Mouse (Mus musculus) right cerebral cortex, postnatal 14 days (tissue): ENCODE data around the gene Siae.

Source experiments
- DNase-seq: peaks from one replicate; pipeline ENCODE4 v3.0.0; 2022

Siae gene

GRCm38 (mm10) chr9:37572204-37572876 lies 16.8 kb downstream of the Siae start:
- no peak for DNase-seq

GRCm38 (mm10) chr9:37576436-37576930 lies 21.0 kb downstream of the Siae start:
- peak; percentile 29 for DNase-seq

DNA sequence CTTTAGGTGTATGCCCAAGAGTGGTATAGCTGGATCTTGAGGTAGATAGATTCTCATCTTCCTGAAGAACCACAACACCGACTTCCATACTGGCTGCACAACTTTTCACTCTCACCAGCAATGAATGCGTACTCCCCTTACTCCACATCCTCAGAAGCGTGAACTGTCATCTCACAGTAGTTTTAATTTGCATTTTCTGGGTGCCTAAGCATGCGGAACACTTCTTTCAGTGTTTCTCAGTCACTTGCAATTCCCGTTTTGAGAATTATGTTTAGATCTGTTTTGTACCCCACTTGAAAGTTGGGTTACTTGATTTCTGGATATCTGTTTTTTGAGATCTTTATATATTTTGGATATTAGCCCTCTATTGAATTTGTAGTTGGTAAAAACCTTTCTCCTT lies 28.1 kb downstream of the Siae start:
- no peak for DNase-seq

DNA sequence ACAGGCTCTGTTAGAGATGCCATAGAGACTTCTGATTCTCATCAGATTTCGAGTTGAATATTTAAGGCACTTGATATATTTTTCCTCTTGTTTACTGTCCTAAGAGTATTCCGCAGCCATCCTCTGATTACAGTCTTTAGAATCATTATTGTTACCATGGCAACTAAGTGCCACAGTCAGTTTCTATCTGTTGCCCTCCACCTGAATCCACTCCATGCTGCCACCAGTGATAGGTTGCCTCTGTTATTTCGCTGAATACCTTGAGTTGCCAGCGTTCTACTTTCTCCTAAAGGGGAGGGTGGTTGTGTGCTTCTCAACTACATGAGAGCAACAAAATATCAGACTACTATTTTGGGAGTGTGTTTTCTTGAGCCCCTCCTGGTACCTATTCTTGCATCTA lies 31.2 kb downstream of the Siae start:
- no peak for DNase-seq

- DNase-seq, result no peak
Measured at GRCm38 (mm10) chr9:37590381-37590780, 34.9 kb downstream of the Siae start.

GRCm38 (mm10) chr9:37592025-37592424 lies 36.5 kb downstream of the Siae start:
- DNase-seq, result no peak

- no peak for DNase-seq
Measured at GRCm38 (mm10) chr9:37592633-37593032, 37.1 kb downstream of the Siae start.

DNA sequence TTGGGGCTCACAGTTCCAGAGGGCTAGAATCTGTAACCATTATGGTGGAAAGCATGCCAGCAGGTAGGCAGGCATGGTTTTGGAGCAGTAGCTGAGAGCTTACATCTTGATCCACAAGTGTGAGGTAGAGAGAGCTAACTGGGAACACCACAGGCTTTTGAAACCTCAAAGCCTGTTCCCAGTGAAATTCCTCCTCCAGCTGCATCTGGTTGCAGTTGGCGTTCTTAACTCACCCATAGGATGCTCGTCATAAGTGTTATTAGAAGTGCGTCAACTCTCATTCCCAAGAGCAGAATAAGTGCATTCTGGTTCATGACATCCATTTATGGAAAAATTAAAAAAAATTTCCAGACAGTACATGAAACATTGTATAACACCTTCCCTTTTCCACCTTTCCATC lies 38.2 kb downstream of the Siae start:
- no peak for DNase-seq

GRCm38 (mm10) chr9:37595570-37595969 lies 40.1 kb downstream of the Siae start:
- no peak for DNase-seq

- DNase-seq, result no peak
Measured at GRCm38 (mm10) chr9:37598637-37599036, 43.1 kb downstream of the Siae start.

- no peak for DNase-seq
Measured at GRCm38 (mm10) chr9:37600538-37601205, 45.2 kb downstream of the Siae start.

DNA sequence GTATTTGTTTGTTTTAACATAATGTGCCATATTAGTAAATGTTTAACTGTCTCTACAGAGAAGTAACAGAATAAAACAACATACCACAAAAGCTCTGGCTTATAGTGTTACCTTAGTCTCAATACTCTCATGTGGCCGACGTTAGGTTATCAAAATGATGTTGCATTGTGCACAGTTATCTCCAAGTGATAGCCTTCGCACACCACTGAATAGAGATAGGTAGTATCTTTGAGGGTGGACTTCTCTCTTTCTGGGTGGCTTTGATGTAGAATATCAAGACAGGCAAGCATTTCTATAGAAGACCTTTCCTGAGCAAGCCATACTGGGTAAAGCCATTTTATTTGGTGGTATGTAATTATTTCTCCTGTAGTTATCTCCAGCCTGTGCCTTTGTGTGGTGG lies 49.6 kb downstream of the Siae start:
- no peak for DNase-seq

GRCm38 (mm10) chr9:37609558-37609957 lies 54.1 kb downstream of the Siae start:
- DNase-seq, result no peak

- peak; percentile 85 for DNase-seq
Measured at GRCm38 (mm10) chr9:37613182-37613910, 57.8 kb downstream of the Siae start, which contains the start of gene Spa17. TSS of gene Spa17 (minus strand) at chr9:37613722.

- DNase-seq, result no peak
Measured at GRCm38 (mm10) chr9:37613911-37614280, 58.4 kb downstream of the Siae start.

DNA sequence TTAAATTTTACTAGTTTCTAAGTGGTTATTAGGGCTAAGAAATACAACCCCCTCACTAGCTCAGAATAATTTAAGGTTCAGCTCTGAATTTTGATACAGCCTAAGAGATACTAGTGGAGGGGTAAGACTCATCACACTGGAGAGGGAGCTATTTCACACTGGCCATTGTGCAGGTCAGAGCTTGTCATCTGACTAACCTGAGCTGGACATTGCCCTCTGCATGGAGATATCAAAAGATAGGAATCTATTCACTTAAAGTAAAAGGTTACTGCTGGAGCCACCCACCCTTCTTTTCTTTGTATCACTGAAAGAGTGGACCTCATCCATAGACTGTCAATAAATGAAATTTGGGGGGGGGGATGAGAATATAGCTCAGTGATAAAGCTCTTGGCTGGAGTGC lies 58.8 kb downstream of the Siae start:
- DNase-seq, result no peak

DNA sequence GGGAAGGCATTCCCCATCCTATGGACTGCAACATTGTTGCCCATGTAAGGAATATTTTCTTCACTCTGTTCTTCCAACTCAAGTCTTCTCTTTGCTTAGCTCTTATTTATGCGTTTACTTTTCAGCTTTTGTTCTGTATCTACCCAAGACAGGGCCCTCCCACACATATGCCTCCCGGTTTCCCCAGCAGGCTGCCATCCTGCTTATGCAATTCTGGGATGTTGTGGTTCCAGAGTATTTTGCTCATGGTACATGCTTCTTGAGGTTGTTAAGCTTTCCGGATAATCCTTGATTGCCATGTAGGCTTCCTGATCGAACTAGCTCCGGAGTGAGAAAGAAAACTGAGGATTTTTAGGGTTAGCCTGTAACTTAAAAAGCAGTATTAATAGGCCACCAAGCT lies 59.7 kb downstream of the Siae start:
- no peak for DNase-seq

DNA sequence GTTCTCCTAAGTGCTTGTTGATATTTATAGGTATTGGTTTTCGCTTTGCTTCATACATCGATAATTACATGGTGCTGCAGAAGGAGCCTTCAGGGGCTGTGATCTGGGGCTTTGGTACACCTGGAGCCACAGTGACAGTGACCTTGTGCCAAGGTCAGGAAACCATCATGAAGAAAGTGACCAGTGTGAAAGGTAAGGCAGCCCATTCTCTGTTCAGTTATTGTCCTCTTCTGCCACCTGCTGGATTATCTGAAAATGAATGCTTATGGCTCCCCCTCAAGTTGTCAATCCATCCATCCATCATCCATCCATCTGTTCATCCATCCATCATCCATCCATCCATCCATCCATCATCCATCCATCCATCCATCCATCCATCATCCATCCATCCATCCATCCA lies 61.3 kb downstream of the Siae start:
- no peak for DNase-seq

- DNase-seq, result no peak
Measured at GRCm38 (mm10) chr9:37621290-37621689, 65.8 kb downstream of the Siae start.

- no peak for DNase-seq
Measured at GRCm38 (mm10) chr9:37623981-37624380, 68.5 kb downstream of the Siae start.

DNA sequence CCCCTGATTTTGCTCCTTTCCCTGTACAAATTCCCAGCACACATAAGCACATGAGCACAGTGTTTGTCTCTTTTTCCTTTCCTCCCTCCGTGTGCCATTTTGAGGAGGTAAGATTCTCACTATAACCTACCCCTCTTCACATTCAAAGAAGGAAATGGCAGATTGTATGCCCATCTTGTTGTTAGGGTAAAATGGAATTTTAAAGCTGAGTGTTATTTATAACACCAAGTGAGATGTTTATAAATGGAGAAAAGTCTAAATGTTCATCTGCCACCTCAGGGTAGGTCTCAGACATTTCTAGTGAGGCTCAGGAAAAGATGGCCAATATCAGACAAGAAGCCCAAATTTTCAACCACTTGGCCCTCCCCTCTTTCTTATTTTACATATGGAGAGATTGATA lies 69.0 kb downstream of the Siae start:
- no peak for DNase-seq

DNA sequence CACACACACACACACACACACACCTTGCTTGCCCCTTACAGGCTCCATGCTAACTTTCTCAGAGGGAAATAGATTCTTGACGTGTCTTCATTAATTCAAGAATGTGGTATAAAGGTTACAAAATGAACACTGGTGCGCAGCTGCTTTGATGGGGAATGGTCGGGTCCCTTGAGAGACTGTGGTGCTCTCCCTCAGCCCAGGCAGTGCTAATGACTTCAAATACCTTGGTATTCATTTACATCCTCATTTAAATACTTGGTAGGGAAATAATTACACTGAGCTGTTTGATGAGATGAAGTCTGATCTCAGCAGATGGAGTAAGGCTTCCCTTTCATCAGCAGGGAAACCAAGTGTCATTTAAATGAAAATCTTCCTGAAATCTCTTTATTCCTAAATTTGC lies 69.6 kb downstream of the Siae start:
- DNase-seq, result no peak

DNA sequence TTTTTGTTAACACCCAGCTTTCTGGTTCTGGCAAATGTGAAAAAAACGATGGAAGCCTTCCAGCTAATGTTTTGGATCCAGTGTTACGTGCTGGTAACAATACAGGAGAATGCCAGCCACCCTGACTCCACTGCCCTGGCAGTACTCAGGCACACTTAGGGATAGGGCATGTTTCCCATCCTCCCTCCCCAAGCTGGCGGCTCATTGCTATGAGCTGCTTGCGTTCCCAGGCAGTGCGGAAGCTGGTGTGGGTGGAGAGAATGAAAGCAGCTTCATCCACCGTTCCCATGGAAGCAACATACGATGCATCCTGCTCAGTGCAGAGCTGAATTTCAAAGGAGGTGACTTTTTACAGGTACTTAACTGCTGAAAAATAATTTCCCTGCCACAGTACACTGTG lies 70.1 kb downstream of the Siae start:
- peak; percentile 67 for DNase-seq

- DNase-seq, result peak; percentile 18
Measured at GRCm38 (mm10) chr9:37626103-37626567, 70.6 kb downstream of the Siae start.
